Mouse (Mus musculus): ENCODE results near the gene Acsl4.

Acsl4 gene

GRCm38 (mm10) chrX:142358427-142358826 is 31.9 kb downstream of the Acsl4 start:
- DNase-seq (ENCODE audit: low spot score in 2 of 2), result no peak

DNA sequence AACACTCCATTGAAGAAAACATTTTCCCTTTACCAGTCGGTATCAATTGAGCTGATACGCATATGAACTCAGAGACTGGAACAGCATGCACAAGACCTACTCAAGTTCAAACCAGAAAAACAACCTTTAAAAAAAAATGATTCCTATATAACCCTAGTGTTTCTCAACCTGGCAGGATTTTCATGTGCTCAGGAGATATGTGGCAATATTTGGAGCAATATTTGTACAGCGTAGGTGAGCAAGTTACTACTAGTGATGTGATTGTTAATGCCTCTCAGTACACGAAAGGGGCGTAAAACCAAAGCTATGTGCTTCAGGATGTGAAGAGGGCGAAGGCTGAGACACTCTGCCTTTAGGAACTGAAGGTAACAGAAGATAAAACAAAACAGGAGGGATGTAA is 54.1 kb downstream of the Acsl4 start:
- DNase-seq (ENCODE audit: low spot score in 2 of 2), result no peak

DNA sequence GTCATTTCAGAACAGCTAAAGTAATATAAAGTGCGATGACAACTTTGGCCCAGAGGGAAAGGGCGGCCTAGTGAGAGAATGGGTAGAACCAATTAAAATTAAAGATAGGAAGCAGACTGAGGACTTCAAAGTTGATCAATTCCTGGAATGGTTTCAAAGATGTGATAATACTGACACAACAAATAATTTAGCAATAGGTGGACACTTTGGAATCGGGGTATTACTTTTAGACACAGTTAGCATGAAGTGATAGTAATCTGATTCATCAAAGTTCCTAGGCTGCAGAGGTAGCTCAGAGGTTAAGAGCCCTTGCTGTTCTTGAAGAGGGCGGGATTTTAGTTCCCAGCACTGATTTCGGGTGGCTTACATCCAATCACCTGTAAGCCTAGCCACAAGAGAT is 54.8 kb downstream of the Acsl4 start:
- no peak for DNase-seq (ENCODE audit: low spot score in 2 of 2)

DNA sequence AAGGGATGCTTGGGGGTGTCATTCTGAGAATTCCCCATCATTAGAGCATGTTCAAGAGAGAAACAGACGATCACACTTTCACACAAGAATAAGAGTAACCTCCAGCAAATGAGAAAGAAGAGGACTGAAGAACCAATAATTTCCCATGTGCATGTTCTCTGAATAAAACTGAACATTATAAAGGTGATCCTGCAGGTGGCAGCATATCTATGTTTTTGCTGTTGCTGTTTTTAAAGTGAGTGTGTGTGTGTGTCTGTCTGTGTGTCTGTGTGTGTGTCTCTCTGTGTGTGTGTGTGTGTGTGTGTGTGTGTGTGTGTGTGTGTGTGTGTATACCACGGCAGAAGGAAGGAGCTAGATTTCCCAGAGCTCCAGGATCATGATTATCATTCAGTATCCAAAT is 64.6 kb downstream of the Acsl4 start:
- DNase-seq (ENCODE audit: low spot score in 2 of 2), result no peak

- DNase-seq (ENCODE audit: low spot score in 2 of 2), result no peak
Measured at GRCm38 (mm10) chrX:142316106-142316505, 74.2 kb downstream of the Acsl4 start.

DNA sequence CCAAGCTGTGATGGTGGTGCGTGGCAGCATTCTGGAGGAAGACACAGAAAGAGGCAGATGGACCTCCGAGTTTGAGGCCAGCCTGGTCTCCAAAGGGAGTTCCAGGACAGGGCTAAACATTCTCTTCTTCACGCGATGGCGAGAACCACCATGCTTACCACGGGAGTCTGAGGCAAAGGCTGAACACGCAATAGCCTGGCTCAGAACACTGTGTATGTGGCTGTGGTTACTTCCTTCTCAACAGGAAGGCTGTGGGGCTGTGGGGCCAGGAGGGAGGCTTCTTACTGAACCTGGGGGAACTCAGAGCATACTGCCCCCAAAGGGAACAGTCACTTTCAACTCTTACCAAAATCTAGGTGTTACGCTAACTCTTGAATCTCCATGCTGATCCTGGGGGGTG is 75.1 kb downstream of the Acsl4 start:
- no peak for DNase-seq (ENCODE audit: low spot score in 2 of 2)

DNA sequence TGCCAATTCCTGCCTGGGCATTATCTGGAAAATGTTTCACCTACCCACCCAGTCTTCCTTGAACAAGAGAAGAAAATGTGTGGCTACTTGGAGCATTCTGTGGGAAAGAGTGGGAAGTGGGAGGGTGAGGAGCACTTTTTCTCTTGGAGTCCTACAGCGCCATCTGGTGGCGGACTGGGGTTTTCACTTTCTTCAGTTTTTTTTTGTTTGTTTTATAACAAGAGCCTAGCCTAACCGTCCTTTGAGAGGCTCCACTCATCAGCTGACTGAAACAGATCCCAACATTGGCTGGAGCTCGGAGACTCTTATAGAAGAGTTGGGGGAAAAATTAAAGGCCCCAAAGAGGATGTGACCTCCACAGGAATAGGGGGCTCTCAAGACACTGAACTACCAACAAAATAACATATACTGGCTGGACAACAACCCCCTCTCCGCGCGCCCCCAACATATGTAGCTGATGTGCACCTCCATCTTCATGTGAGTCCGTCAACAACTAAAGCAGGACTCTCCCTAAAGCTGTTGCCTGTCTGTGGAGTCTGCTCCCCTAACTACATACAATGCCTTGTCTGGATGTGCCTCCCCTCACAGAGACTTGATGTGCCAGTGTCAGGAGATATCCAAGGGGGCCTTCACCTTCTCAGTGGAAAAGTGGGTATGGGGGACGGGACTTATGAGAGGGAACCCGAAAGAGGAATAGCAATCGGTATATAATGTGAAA is 75.9 kb downstream of the Acsl4 start:
- DNase-seq (ENCODE audit: low spot score in 2 of 2), result peak; percentile 81 to 82

DNA sequence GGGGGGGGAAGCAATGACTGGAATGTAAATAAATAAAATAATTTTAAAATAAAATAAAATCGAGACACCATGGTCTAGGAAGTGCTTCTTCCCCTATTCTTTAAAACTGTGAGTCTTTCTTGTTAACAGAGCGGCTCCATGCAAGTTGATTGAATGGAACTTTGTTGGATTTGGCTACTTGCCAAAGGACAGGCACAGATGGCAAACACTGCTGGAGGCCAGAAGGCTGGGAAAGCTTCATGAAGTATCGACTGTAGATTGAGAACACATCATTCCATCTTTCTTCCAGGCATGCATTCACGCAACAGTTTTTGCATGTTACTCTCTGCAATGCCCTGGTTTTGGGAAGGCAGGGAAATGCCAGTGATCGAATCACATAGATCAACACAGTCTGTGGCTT is 79.9 kb downstream of the Acsl4 start:
- DNase-seq (ENCODE audit: low spot score in 2 of 2), result no peak

- DNase-seq (ENCODE audit: low spot score in 2 of 2), result no peak
Measured at GRCm38 (mm10) chrX:142305869-142306581, 84.3 kb downstream of the Acsl4 start, which contains the start of gene Kcne1l. Kcne1l (minus strand) TSS chrX:142306294.

DNA sequence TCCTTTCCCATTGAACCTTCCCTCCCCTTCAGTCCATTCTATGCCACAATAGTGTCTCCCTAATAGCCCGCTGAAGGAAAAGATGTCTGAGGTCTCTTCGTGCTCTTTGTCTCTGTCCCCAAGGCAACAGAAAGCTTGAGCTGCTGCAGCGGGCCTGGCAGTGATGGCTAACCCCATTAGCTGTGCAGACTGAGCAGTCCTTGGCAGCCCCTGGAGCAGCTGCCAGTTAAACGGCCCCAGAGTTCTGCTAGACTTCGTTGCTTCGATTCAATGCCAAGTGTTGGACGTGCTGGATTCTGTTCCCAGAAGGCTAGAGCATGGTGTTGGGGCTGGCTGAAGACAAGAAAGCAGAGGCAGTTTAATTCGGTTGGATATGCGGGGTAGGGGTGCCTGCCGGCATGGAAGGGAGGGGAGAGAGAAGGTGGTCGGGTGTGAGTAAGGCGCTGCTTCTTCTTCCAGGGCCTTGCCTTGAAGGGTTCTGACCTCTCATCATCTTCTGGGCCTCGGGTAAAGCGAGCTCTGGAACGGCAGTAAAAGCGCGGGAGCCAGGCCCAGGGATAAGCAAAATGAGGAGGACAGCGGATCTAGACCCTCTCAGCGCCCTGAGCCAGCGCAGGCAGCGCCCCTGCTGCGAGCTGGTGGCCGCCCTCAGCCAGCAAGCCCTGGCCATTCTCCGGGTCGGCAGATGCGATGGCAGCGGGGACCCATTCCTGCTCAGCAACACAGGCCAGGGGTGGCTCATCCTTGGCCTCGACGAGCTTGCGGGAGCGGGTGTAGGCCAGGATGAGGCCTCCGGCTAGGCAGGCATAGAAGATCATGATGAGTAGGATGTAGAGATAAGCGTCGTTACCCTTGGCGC is 85.1 kb downstream of the Acsl4 start:
- DNase-seq (ENCODE audit: low spot score in 2 of 2), result no peak

- DNase-seq (ENCODE audit: low spot score in 2 of 2), result no peak
Measured at GRCm38 (mm10) chrX:142304592-142304991, 85.7 kb downstream of the Acsl4 start.

- DNase-seq (ENCODE audit: low spot score in 2 of 2), result no peak
Measured at GRCm38 (mm10) chrX:142303456-142303855, 86.9 kb downstream of the Acsl4 start.

DNA sequence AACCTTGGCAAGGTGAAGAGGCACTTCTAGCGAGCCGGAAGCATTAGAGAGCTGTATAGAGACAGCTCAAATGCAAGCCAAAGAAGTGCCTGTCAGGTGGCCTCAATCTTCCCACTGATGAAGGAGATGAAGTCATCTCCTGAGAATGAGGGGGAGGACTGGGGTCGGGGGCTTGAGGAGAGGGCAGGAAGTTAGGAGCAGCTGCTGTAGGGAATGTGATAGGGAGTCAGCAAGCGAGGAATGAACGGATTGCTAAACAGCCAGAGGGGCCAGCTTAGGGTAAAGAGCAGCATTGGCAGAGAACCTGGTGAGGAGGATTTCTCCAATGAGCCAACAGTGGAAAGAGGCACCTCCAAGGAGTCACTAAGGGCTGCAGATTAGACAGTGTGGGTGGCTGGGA is 104.4 kb downstream of the Acsl4 start:
- DNase-seq (ENCODE audit: low spot score in 2 of 2), result no peak

DNA sequence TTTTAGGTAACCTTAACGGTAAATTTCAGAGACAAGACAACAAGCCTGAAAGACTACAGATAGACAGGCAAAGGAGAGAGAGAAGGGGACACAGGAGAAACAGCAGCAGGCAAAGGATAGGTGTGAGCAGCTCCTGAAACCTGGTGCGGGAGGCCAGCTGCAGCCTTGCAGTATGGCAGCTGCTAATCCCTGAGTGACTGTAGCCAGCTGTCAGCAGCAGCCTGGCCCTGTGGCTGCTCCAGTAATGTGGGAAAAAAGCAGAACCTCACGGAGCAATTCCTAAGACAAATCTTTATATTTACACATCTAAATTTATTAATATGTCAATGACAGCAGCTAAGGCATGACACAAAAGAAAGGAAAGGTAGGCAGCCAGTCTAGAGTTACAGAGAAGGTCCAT is 113.8 kb downstream of the Acsl4 start:
- DNase-seq (ENCODE audit: low spot score in 2 of 2), result peak in 1 of 2 experiments; percentile 1

DNA sequence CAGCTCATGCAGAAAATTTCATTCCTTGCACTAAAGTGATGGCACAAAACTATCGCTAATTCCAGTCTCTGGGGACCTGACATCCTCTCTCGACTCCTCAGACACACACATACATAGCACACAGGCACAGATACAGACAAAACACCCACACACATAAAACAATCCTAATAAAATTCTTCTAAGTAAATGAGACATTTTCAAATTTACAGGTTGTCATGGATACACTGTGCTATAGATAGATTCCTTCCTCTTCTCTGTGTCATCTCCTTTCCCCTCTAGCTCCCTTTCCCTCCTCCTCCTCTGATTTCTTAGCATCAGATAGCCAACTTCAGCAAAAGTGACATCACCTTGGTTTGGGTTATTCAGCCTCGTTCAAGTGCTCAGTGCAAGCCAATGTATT is 114.3 kb downstream of the Acsl4 start:
- DNase-seq (ENCODE audit: low spot score in 2 of 2), result peak in 1 of 2 experiments; percentile 2
